Mouse (Mus musculus): ENCODE data around the gene Tmpo.

Gene Tmpo

DNA sequence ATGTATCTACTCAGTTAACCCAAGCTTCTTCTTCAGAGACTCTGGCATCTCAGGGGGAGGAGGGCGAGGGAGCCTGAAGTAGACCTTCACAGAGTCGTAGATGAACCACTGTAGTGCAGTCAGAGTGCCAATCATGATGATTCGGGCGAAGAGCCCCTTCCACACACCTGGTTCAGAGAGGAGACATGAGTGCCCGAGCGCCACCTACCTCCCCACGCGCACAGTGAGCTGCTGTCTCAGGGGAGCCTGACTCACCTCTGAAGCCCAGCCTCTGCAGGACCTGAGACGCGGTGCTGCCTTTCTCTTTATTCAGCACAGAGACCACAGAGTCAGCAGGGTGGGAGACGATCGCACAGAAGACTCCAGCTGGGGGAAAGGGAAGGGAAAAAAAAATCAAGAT, 64.2 kb downstream of the Tmpo start:
- DNase-seq (ENCODE audit: low read depth, low spot score): no peak

DNA sequence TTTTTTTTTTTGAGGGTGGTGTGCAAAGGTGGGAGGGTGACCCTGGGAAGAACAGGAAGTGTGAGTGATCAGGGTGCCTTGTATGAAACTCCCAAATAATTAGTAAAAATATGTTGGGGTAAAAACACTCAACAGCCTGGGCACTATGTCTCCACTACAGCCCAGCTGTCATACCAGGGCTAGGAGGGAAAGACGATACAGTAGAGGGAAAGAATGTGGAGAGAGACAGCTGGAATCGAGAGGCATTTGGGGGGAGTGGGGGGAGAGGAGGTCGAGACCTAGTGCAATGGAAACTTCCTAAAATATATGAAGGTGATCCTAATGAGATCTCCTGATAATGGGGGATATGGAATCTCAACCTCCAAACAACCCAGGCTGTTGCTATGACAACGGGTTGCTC, 71.3 kb downstream of the Tmpo start:
- no peak for DNase-seq (ENCODE audit: low read depth, low spot score)

DNA sequence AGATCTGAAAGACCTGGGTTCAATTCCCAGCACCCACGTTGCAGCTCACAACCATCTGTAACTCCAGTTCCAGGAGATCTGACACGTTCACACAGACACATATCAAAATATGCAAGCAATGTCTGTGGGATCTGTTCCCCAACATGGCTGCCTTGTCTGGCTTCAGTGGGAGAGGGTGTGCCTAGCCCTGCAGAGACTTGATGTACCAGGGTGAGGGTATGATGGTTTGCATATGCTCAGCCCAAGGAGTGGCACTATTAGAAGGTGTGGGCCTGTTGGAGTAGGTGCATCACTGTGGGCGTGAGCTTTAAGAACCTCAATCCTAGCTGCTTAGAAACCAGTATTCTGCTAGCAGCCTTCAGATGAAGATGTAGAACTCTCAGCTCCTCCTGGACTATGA, 75.1 kb downstream of the Tmpo start:
- no peak for DNase-seq (ENCODE audit: low read depth, low spot score)

DNA sequence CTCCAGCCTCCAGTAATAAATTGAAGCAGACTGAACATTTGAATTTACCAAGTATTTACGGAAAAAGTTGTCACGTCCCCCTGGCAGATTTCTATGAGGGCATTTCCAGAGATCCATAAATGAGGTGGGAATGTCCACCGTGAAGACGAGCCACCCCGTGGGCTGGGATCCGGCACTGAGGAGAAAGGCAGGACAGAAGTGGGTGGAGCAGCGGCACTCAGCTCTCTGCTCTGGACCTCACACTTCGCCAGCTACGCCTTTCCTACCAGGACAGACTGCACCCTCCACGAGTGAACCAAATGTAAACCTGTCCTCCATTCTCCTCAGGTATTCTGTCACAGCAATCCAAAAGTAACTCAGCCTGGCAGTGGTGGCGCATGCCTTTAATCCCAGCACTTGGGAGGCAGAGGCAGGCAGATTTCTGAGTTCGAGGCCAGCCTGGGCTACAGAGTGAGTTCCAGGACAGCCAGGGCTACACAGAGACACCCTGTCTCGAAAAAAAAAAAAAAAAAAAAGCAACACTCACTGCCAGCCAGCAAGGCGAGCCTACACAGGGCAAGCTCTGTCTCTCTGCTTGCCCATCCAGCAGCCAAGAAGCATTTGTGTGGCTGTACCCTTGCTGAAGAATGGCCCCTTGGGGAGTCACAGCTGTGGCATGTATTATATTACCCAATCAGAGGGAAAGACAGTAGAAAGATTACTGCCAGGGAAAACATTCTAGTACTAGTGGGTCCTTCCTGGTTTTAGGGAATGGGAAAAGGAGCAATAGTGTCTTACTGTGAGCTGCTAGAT, 78.1 kb downstream of the Tmpo start:
- DNase-seq (ENCODE audit: low read depth, low spot score): no peak

DNA sequence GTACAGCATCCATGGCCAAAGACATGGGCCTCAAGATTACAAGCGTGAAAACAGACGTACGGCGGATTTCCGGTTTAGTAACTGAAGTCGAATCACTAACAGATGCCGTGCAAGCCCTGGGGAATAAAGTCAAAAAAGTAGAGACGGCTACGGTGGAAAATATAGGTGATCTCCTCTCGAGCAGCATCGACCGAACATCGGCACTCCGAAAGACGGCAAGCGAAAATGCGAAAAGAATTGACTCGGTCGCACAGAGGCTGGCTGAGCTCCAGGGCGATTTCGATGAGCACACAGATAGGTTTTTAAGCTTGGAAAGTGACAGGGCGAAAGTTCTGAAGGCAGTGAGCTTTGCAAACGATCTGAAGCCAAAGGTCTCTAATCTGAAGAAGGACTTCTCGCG, 79.2 kb downstream of the Tmpo start:
- DNase-seq (ENCODE audit: low read depth, low spot score): no peak

DNA sequence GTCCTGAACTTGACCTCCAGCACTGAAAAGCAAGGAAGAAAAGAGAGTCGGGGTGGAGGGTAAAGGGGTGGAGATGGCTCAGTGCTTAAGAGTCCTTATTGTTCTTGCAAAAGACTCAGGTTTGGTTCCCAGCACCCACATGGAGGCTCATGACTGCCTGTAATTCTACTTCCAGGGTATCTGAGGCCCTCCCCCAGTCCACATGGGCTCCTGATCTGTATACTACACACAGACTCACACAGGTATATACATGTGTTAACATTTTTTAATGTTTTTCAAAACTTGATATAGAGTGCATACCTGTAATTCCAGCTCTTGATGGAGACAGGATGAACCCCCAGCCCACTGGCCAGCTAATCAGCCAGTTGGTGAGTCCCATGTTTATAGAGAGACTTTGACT, 81.0 kb downstream of the Tmpo start:
- DNase-seq (ENCODE audit: low read depth, low spot score): no peak

DNA sequence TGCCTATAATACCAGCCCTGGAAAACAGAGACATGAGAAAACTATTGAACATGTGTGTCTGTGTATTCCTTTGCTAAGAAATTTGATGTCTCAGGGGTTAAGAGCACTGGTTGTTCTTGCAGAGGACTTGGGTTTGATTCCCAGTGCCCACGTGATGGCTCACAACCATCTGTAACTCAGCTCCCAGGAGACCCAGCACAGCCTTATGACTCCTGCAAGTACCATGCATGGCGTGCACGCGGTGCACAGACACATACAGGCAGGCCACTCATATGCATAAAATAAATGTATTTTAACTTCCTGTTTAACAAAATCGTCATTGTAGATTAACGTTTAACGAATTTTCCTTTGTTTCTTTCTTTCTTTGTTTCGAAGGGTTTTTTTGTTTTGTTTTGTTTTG, 83.1 kb downstream of the Tmpo start:
- DNase-seq (ENCODE audit: low read depth, low spot score): no peak
